Comparison of ENCODE assay signal across 8 mouse cellular contexts in the genomic region with DNA sequence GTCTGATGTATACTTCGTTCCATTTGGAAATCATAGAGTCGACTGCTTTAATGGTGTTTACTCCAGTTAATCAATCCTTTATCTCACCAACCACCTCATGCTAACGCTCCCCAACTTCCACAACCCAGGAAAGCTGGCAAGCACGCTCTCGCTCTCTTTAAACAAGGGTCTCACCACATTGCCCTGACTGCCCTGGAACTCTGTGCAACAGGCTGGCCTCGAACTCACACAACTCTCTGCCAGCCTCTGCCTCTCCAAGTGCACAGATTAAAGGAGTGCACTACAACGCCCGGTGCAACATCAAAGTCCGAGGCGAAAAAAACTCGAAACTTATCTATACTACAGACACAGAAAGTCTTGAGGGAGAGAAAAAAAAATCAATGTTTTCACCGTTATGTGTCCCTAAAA. TPM values are rescaled to one million over a fixed set of nuclear protein-coding genes. Genes with fewer than 3 reads are reported as not detected.
DNase-seq lines count a peak whose midpoint lies in the region; ATAC-seq and TF ChIP-seq lines count a peak whose summit lies in the region.

No protein-coding gene starts in this region.

- H3K27ac ChIP-seq in heart, embryonic 12.5 days (ENCODE audit: poor library complexity, severe bottlenecking), result peak overlapping the region; percentile 93
- peak overlapping the region; percentile 96 for H3K27ac ChIP-seq in forebrain, embryonic 15.5 days (replicated peaks)
- H3K27ac ChIP-seq in liver, embryonic 11.5 days (ENCODE audit: low read depth, low read length), result peak overlapping the region; percentile 95
- H3K27ac ChIP-seq in small intestine, adult 2 months (ENCODE audit: insufficient read depth, low read depth, low read length), result peak overlapping the region; percentile 96

- peak overlapping the region; percentile 84 for H3K9ac ChIP-seq in heart, embryonic 12.5 days
- H3K9ac ChIP-seq in forebrain, embryonic 15.5 days (replicated peaks), result peak overlapping the region; percentile 67
- H3K9ac ChIP-seq in liver, embryonic 11.5 days (ENCODE audit: low read depth, low read length), result peak overlapping the region; percentile 71

- H3K4me3 ChIP-seq in heart, embryonic 12.5 days, result peak overlapping the region; percentile 59
- peak overlapping the region; percentile 84 for H3K4me3 ChIP-seq in G1E (ENCODE audit: low read depth, low read length)
- peak overlapping the region; percentile 65 for H3K4me3 ChIP-seq in forebrain, embryonic 15.5 days
- peak overlapping the region; percentile 53 for H3K4me3 ChIP-seq in liver, embryonic 11.5 days (ENCODE audit: low read depth, low read length)
- peak overlapping the region; percentile 78 for H3K4me3 ChIP-seq in small intestine, adult 2 months (ENCODE audit: low read depth, low read length)

- H3K4me2 ChIP-seq in heart, embryonic 12.5 days, result peak overlapping the region; percentile 91
- H3K4me2 ChIP-seq in forebrain, embryonic 15.5 days (replicated peaks), result peak overlapping the region; percentile 59
- H3K4me2 ChIP-seq in liver, embryonic 11.5 days, result peak overlapping the region; percentile 75

- no peaks in the 10 kb centered on the region for H3K27me3 ChIP-seq in heart, embryonic 12.5 days (replicated peaks)
- H3K27me3 ChIP-seq in G1E (ENCODE audit: insufficient read depth, low read length), result no peaks in the 10 kb centered on the region
- H3K27me3 ChIP-seq in forebrain, embryonic 15.5 days, result no peaks in the 10 kb centered on the region
- H3K27me3 ChIP-seq in liver, embryonic 11.5 days (replicated peaks; ENCODE audit: control insufficient read depth, insufficient read depth, low read length), result no peaks in the 10 kb centered on the region
- H3K27me3 ChIP-seq in small intestine, adult 2 months (ENCODE audit: control insufficient read depth, insufficient read depth, low read length), result no peaks in the 10 kb centered on the region

- DNase-seq in heart, adult 9 months (ENCODE audit: low spot score in 2 of 2), result no peak
- no peak for DNase-seq in G1E (ENCODE audit: low spot score)
- no peak for DNase-seq in liver, embryonic 11.5 days (ENCODE audit: low spot score)
- DNase-seq in thymus, postnatal 4 days, result no peak
- DNase-seq in left cerebral cortex, adult 8-10 months (ENCODE audit: low spot score in 2 of 2), result no peak

- 1% methylated on average over 12 of the region's 12 CpGs for WGBS in heart, embryonic 12.5 days
- WGBS in forebrain, embryonic 15.5 days, result 3% methylated on average over 12 of the region's 12 CpGs
- 2% methylated on average over 12 of the region's 12 CpGs for WGBS in liver, embryonic 11.5 days
- WGBS in small intestine, adult 2 months, result under 1% methylated on average over 12 of the region's 12 CpGs

- no peak for TF ChIP-seq CTCF in G1E (IDR thresholded peaks at IDR 0.05; ENCODE audit: low read depth, low read length)
- TF ChIP-seq CTCF in small intestine, adult 2 months (IDR thresholded peaks at IDR 0.05; ENCODE audit: extremely low read depth, insufficient read length, insufficient replicate concordance, low read depth, low read length), result no peak

- no peaks in the 10 kb centered on the region for H3K9me3 ChIP-seq in heart, embryonic 12.5 days (replicated peaks)
- no peaks in the 10 kb centered on the region for H3K9me3 ChIP-seq in G1E (replicated peaks)
- H3K9me3 ChIP-seq in forebrain, embryonic 15.5 days, result no peaks in the 10 kb centered on the region
- H3K9me3 ChIP-seq in liver, embryonic 11.5 days (ENCODE audit: control insufficient read depth, low read length), result no peaks in the 10 kb centered on the region

- TF ChIP-seq POLR2A in small intestine, adult 2 months (IDR thresholded peaks at IDR 0.05; ENCODE audit: low read depth, low read length), result no peak

- peak; percentile 47 for ATAC-seq in heart, embryonic 12.5 days (ENCODE audit: insufficient number of reproducible peaks, low FRiP score)
- ATAC-seq in G1E (ENCODE audit: extremely low read depth, insufficient number of reproducible peaks, low FRiP score, poor library complexity, severe bottlenecking), result no peak
- peak; percentile 53 for ATAC-seq in forebrain, embryonic 15.5 days (replicated peaks)
- ATAC-seq in liver, embryonic 11.5 days (replicated peaks; ENCODE audit: low FRiP score), result peak; percentile 55

- peaks cover 17% of the 10 kb centered on the region for H3K4me1 ChIP-seq in heart, embryonic 12.5 days (replicated peaks)
- H3K4me1 ChIP-seq in G1E (ENCODE audit: insufficient read depth, low read depth, low read length), result peaks cover 35% of the 10 kb centered on the region
- H3K4me1 ChIP-seq in forebrain, embryonic 15.5 days, result peaks cover 34% of the 10 kb centered on the region
- peaks cover 13% of the 10 kb centered on the region for H3K4me1 ChIP-seq in liver, embryonic 11.5 days (replicated peaks; ENCODE audit: control insufficient read depth, insufficient read depth, low read length)
- H3K4me1 ChIP-seq in small intestine, adult 2 months (ENCODE audit: control insufficient read depth, insufficient read depth, insufficient read length, low read length), result peaks cover 4% of the 10 kb centered on the region; the same call in 1 of the 2 replicates

- H3K36me3 ChIP-seq in heart, embryonic 12.5 days, result peaks cover 23% of the 10 kb centered on the region
- H3K36me3 ChIP-seq in G1E (replicated peaks), result peaks cover 32% of the 10 kb centered on the region
- no peaks in the 10 kb centered on the region for H3K36me3 ChIP-seq in forebrain, embryonic 15.5 days
- peaks cover 9% of the 10 kb centered on the region; the same call in 1 of the 2 replicates for H3K36me3 ChIP-seq in liver, embryonic 11.5 days (ENCODE audit: control insufficient read depth, insufficient read depth, low read length)
- peaks cover 8% of the 10 kb centered on the region for H3K36me3 ChIP-seq in small intestine, adult 2 months (ENCODE audit: control insufficient read depth, insufficient read depth, low read length)

RNA-seq across cellular contexts. Expression of a gene that starts 0.3 kb away (rescaled TPM):
- polyA plus RNA-seq in heart, embryonic 12.5 days (2016; fragmentation: Nextera tagmentation; extraction: Ambion mirVana), result 8.5 and 9.4 TPM in 2 replicates
- total RNA-seq in G1E (2014; fragmentation: Nextera tagmentation) (21.1 and 30.9 TPM in 2 replicates), G1E (2017) (16.2 and 37.9 TPM in 2 replicates)
- not detected in 2 replicates for polyA plus RNA-seq in G1E (2012)
- polyA plus RNA-seq in forebrain, embryonic 15.5 days (2015; fragmentation: Nextera tagmentation; extraction: Ambion mirVana), result 3.4 and 3.5 TPM in 2 replicates
- polyA plus RNA-seq in liver, embryonic 11.5 days (2014; fragmentation: Nextera tagmentation; extraction: Ambion mirVana), result 17.7 and 20.0 TPM in 2 replicates
- not detected in 2 replicates for polyA plus RNA-seq in small intestine, adult 2 months (2012; rRNA removed)
- total RNA-seq in left cerebral cortex, adult 8-10 months (2022), result 10 to 100 TPM; 11.1 to 24.0 (median 16.0) TPM

RNA-seq across cellular contexts. Expression of a gene that starts 0.6 kb away (rescaled TPM):
- 295 and 316 TPM in 2 replicates for polyA plus RNA-seq in heart, embryonic 12.5 days (2016; fragmentation: Nextera tagmentation; extraction: Ambion mirVana)
- 74.4 and 77.4 TPM in 2 replicates for total RNA-seq in G1E (2014; fragmentation: Nextera tagmentation)
- 93.9 and 111 TPM in 2 replicates for total RNA-seq in G1E (2017)
- polyA plus RNA-seq in G1E (2012), result 27.7 and 34.1 TPM in 2 replicates
- 235 and 252 TPM in 2 replicates for polyA plus RNA-seq in forebrain, embryonic 15.5 days (2015; fragmentation: Nextera tagmentation; extraction: Ambion mirVana)
- polyA plus RNA-seq in liver, embryonic 11.5 days (2014; fragmentation: Nextera tagmentation; extraction: Ambion mirVana), result 331 and 333 TPM in 2 replicates
- polyA plus RNA-seq in small intestine, adult 2 months (2012; rRNA removed), result 4.9 and 5.2 TPM in 2 replicates
- 10 to 100 TPM; 32.2 to 47.5 (median 36.8) TPM for total RNA-seq in left cerebral cortex, adult 8-10 months (2022)

RNA-seq across cellular contexts. Expression of a gene that starts 8.8 kb away (rescaled TPM):
- polyA plus RNA-seq in heart, embryonic 12.5 days (2016; fragmentation: Nextera tagmentation; extraction: Ambion mirVana), result 240 and 247 TPM in 2 replicates
- 316 and 338 TPM in 2 replicates for total RNA-seq in G1E (2014; fragmentation: Nextera tagmentation)
- total RNA-seq in G1E (2017), result 354 and 358 TPM in 2 replicates
- polyA plus RNA-seq in G1E (2012), result 847 and 1,153 TPM in 2 replicates
- 322 and 335 TPM in 2 replicates for polyA plus RNA-seq in forebrain, embryonic 15.5 days (2015; fragmentation: Nextera tagmentation; extraction: Ambion mirVana)
- 399 and 436 TPM in 2 replicates for polyA plus RNA-seq in liver, embryonic 11.5 days (2014; fragmentation: Nextera tagmentation; extraction: Ambion mirVana)
- 40.9 and 121 TPM in 2 replicates for polyA plus RNA-seq in small intestine, adult 2 months (2012; rRNA removed)
- 100 to 1,000 TPM in 1 of 4 experiments, 10 to 100 TPM in 3; 89.2 to 103 (median 95.6) TPM for total RNA-seq in left cerebral cortex, adult 8-10 months (2022)

RNA-seq across cellular contexts. Expression of a gene that starts 9.7 kb away (rescaled TPM):
- polyA plus RNA-seq in heart, embryonic 12.5 days (2016; fragmentation: Nextera tagmentation; extraction: Ambion mirVana), result 2.3 and 3.2 TPM in 2 replicates
- total RNA-seq in G1E (2014; fragmentation: Nextera tagmentation) (14.9 and 33.6 TPM in 2 replicates), G1E (2017) (9.0 and 10.4 TPM in 2 replicates)
- 1.3 and 1.5 TPM in 2 replicates for polyA plus RNA-seq in G1E (2012)
- 5.8 and 6.1 TPM in 2 replicates for polyA plus RNA-seq in forebrain, embryonic 15.5 days (2015; fragmentation: Nextera tagmentation; extraction: Ambion mirVana)
- polyA plus RNA-seq in liver, embryonic 11.5 days (2014; fragmentation: Nextera tagmentation; extraction: Ambion mirVana), result 1.7 and 2.1 TPM in 2 replicates
- polyA plus RNA-seq in small intestine, adult 2 months (2012; rRNA removed), result 2.5 and 3.9 TPM in 2 replicates
- 10 to 100 TPM; 63.0 to 78.1 (median 72.0) TPM for total RNA-seq in left cerebral cortex, adult 8-10 months (2022)

RNA-seq across cellular contexts. Expression of a gene that starts 25.8 kb away (rescaled TPM):
- polyA plus RNA-seq in heart, embryonic 12.5 days (2016; fragmentation: Nextera tagmentation; extraction: Ambion mirVana), result 1.8 and 2.1 TPM in 2 replicates
- total RNA-seq in G1E (2014; fragmentation: Nextera tagmentation) (2.5 and 9.3 TPM in 2 replicates), G1E (2017) (3.1 and 3.5 TPM in 2 replicates)
- polyA plus RNA-seq in G1E (2012), result 0.35 and 0.67 TPM in 2 replicates
- 2.7 and 3.8 TPM in 2 replicates for polyA plus RNA-seq in forebrain, embryonic 15.5 days (2015; fragmentation: Nextera tagmentation; extraction: Ambion mirVana)
- polyA plus RNA-seq in liver, embryonic 11.5 days (2014; fragmentation: Nextera tagmentation; extraction: Ambion mirVana), result 1.1 and 1.9 TPM in 2 replicates
- polyA plus RNA-seq in small intestine, adult 2 months (2012; rRNA removed), result 0.06 TPM in 1 of 2 replicates, not detected in the other
- total RNA-seq in left cerebral cortex, adult 8-10 months (2022), result 1 to 10 TPM; 3.9 to 6.6 (median 5.2) TPM
